In the genomic region with DNA sequence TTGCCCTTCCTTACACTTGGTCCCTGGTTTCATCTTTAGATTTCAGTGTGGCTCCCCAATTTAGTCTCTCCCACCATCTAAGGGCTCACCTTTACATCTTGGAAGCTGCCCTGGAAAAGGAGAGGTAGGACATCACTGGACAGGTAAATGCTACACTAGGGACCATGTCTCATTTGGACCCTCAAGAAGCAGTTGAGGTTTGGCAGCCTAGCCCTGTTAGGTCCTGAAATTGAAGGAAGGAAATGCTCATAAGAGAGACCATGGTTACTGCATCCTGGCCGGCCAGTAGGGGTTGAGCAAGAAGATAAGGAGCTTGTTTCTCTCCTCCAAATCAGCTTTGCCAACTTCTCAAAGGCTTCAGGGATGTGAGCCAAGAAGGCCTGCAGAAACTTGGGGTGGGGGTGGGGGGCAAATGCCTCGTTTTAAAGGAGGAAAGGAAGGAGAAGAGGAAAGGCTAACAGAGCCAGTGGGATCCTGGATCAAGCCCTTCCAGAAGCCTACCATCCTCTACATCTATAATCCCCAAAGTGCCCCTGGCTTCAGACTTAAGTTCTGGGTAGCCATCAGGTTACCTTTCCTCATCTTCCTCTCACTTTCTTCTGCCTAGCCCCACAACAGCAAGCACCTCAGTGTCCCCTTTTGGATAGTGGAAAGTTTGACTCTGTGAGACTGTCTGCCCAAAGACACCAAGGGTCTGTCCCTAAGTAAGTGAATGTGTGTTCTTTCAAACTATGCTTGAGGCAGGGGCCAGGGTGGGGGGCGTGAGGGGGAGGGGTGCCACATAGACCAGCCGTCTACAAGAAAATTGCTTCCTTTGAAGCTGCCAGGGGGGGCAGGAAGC, we compare ENCODE assay signal across 1 mouse cellular context.
TF ChIP-seq lines count a peak whose summit lies in the region.

No protein-coding gene starts in this region.

TF ChIP-seq in myocyte, 11 proteins besides CTCF, POLR2A, EP300 and RAD21:
- TF ChIP-seq POLR2AphosphoS2 (IDR thresholded peaks at IDR 0.05; ENCODE audit: insufficient read length, low read depth) (no peak), SRF (IDR thresholded peaks at IDR 0.05; ENCODE audit: control insufficient read depth, insufficient read length, low read depth) (no peak), MYOG (IDR thresholded peaks at IDR 0.05; ENCODE audit: control insufficient read depth in 1 of 3, insufficient read depth in 1 of 3, insufficient read length in 2 of 3, low read depth in 2 of 3) (no peak), USF1 (IDR thresholded peaks at IDR 0.05; ENCODE audit: low read depth) (no peak), TCF3 (IDR thresholded peaks at IDR 0.05; ENCODE audit: insufficient read length, low read depth) (no peak), REST (IDR thresholded peaks at IDR 0.05; ENCODE audit: insufficient read depth, insufficient read length) (no peak), E2F4 (IDR thresholded peaks at IDR 0.05; ENCODE audit: insufficient read depth) (no peak), MYOD1 (IDR thresholded peaks at IDR 0.05; ENCODE audit: control insufficient read depth in 1 of 3, insufficient read length in 2 of 3, low read depth in 2 of 3) (no peak), CEBPB (IDR thresholded peaks at IDR 0.05; ENCODE audit: insufficient read depth, poor library complexity, severe bottlenecking) (no peak), MAX (IDR thresholded peaks at IDR 0.05; ENCODE audit: low read depth) (no peak), TCF12 (IDR thresholded peaks at IDR 0.05; ENCODE audit: insufficient read depth, poor library complexity, severe bottlenecking) (no peak)
